In genomic region chr3:89535147-89535546, GRCm38 (mm10) we compare ENCODE assay signal across 20 mouse cellular contexts. TPM values are rescaled to one million over a fixed set of nuclear protein-coding genes. Genes with fewer than 3 reads are reported as not detected.
DNase-seq lines count a peak whose midpoint lies in the region; ATAC-seq and TF ChIP-seq lines count a peak whose summit lies in the region.
"Had no signal": no experiment of that assay in that cellular context is flagged by ENCODE, and none has a peak within 500 bp of the region (broad histone marks: within the 10 kb centered on the region; RNA-seq: fewer than 3 reads in every experiment).

No protein-coding gene starts in this region.

- TF ChIP-seq CTCF in MEL (IDR thresholded peaks at IDR 0.05 in 2 of 3, conservative IDR thresholded peaks at IDR 0.05 in 1 of 3; ENCODE audit: control insufficient read depth in 1 of 3, insufficient read depth in 1 of 3, low read depth in 2 of 3, low read length in 3 of 3, poor library complexity in 1 of 3, severe bottlenecking in 1 of 3): no peak
- TF ChIP-seq CTCF in forebrain, postnatal 0 days (IDR thresholded peaks at IDR 0.05; ENCODE audit: low read depth): no peak

- WGBS in forebrain, embryonic 14.5 days: 93% methylated on average over 2 of the region's 2 CpGs
- 90% methylated on average over 2 of the region's 2 CpGs for WGBS in forebrain, embryonic 12.5 days
- WGBS in hindbrain, embryonic 16.5 days: 88% methylated on average over 2 of the region's 2 CpGs
- WGBS in hindbrain, embryonic 10.5 days: 97% methylated on average over 2 of the region's 2 CpGs
- 69% methylated on average over 2 of the region's 2 CpGs for WGBS in forebrain, postnatal 0 days

- H3K9ac ChIP-seq in forebrain, embryonic 14.5 days (ENCODE audit: low read length): no peak overlapping the region
- no peak overlapping the region for H3K9ac ChIP-seq in forebrain, embryonic 12.5 days
- no peak overlapping the region for H3K9ac ChIP-seq in hindbrain, embryonic 16.5 days (ENCODE audit: low read depth, low read length)
- no peak overlapping the region for H3K9ac ChIP-seq in MEL (ENCODE audit: control insufficient read depth, low read depth, low read length, poor library complexity, severe bottlenecking)
- H3K9ac ChIP-seq in forebrain, postnatal 0 days: no peak overlapping the region
- H3K9ac ChIP-seq: liver, embryonic 14.5 days had no signal

- DNase-seq in forebrain, embryonic 14.5 days (ENCODE audit: low spot score): no peak
- DNase-seq in hindbrain, embryonic 10.5 days (ENCODE audit: low spot score): no peak
- no peak for DNase-seq in MEL (ENCODE audit: low read depth, low spot score)
- no peak for DNase-seq in forebrain, postnatal 0 days
- no peak for DNase-seq in ovary, postnatal 10 days (ENCODE audit: low spot score)
- DNase-seq: layer of hippocampus, postnatal 36 days; liver; lung, adult 2 months; thymus, postnatal 4 days had no signal

- no peak for TF ChIP-seq POLR2A in MEL (IDR thresholded peaks at IDR 0.05; ENCODE audit: control insufficient read depth in 1 of 2, insufficient read depth in 1 of 2, low read depth in 1 of 2, low read length in 2 of 2, poor library complexity in 1 of 2)

- no peaks in the 10 kb centered on the region for H3K27me3 ChIP-seq in forebrain, embryonic 14.5 days (replicated peaks; ENCODE audit: control insufficient read depth, insufficient read depth, low read length)
- no peaks in the 10 kb centered on the region for H3K27me3 ChIP-seq in forebrain, embryonic 12.5 days
- no peaks in the 10 kb centered on the region for H3K27me3 ChIP-seq in hindbrain, embryonic 16.5 days (replicated peaks; ENCODE audit: control insufficient read depth, insufficient read depth, low read length)
- no peaks in the 10 kb centered on the region for H3K27me3 ChIP-seq in hindbrain, embryonic 10.5 days (ENCODE audit: insufficient read depth, poor library complexity, severe bottlenecking)
- H3K27me3 ChIP-seq in MEL (ENCODE audit: control insufficient read depth in 1 of 2, insufficient read depth in 2 of 2, low read length in 2 of 2): peaks cover 2 to 3% of the 10 kb centered on the region in 2 experiments; a peak in 1 of 4 replicates
- no peaks in the 10 kb centered on the region for H3K27me3 ChIP-seq in forebrain, postnatal 0 days (ENCODE audit: insufficient read depth, low read length)

- H3K4me2 ChIP-seq in forebrain, embryonic 14.5 days (ENCODE audit: low read length): no peak overlapping the region
- no peak overlapping the region for H3K4me2 ChIP-seq in forebrain, embryonic 12.5 days
- H3K4me2 ChIP-seq in hindbrain, embryonic 16.5 days (ENCODE audit: low read length): no peak overlapping the region
- no peak overlapping the region for H3K4me2 ChIP-seq in forebrain, postnatal 0 days (ENCODE audit: low read depth)
- H3K4me2 ChIP-seq: midbrain, embryonic 11.5 days had no signal

- no peaks in the 10 kb centered on the region for H3K36me3 ChIP-seq in forebrain, embryonic 14.5 days (ENCODE audit: control insufficient read depth, insufficient read depth, low read length)
- H3K36me3 ChIP-seq in forebrain, embryonic 12.5 days (replicated peaks): no peaks in the 10 kb centered on the region
- H3K36me3 ChIP-seq in hindbrain, embryonic 16.5 days (ENCODE audit: control insufficient read depth, insufficient read depth, low read length): no peaks in the 10 kb centered on the region
- H3K36me3 ChIP-seq in hindbrain, embryonic 10.5 days: no peaks in the 10 kb centered on the region
- H3K36me3 ChIP-seq in MEL (ENCODE audit: control insufficient read depth in 1 of 2, insufficient read depth in 2 of 2, low read length in 2 of 2): peaks cover 0 to 10% of the 10 kb centered on the region in 2 experiments; a peak in 2 of 4 replicates
- no peaks in the 10 kb centered on the region for H3K36me3 ChIP-seq in forebrain, postnatal 0 days (ENCODE audit: insufficient read depth)
- H3K36me3 ChIP-seq: G1E; heart, embryonic 10.5 days had no signal

- H3K4me1 ChIP-seq in forebrain, embryonic 14.5 days (ENCODE audit: control insufficient read depth, insufficient read depth, low read length): peaks cover 19% of the 10 kb centered on the region; the same call in 1 of the 2 replicates
- peaks cover 11% of the 10 kb centered on the region for H3K4me1 ChIP-seq in forebrain, embryonic 12.5 days
- peaks cover 15% of the 10 kb centered on the region for H3K4me1 ChIP-seq in hindbrain, embryonic 16.5 days (ENCODE audit: control insufficient read depth, insufficient read depth, low read depth, low read length)
- peaks cover 2% of the 10 kb centered on the region; the same call in 1 of the 2 replicates for H3K4me1 ChIP-seq in hindbrain, embryonic 10.5 days (replicated peaks)
- peaks cover under 1 to 15% of the 10 kb centered on the region in 2 experiments; a peak in 3 of 4 replicates for H3K4me1 ChIP-seq in MEL (ENCODE audit: control insufficient read depth in 1 of 2, insufficient read depth in 2 of 2, low read length in 2 of 2)
- H3K4me1 ChIP-seq in forebrain, postnatal 0 days (ENCODE audit: insufficient read depth): peaks cover 7% of the 10 kb centered on the region

- no peak for TF ChIP-seq EP300 in MEL (IDR thresholded peaks at IDR 0.05; ENCODE audit: low read depth in 1 of 2, low read length in 2 of 2)

- no peak for TF ChIP-seq RAD21 in MEL (IDR thresholded peaks at IDR 0.05; ENCODE audit: low read depth, low read length)

- H3K9me3 ChIP-seq in forebrain, embryonic 14.5 days (replicated peaks; ENCODE audit: control insufficient read depth, low read length): no peaks in the 10 kb centered on the region
- no peaks in the 10 kb centered on the region for H3K9me3 ChIP-seq in forebrain, embryonic 12.5 days
- no peaks in the 10 kb centered on the region for H3K9me3 ChIP-seq in hindbrain, embryonic 16.5 days (ENCODE audit: control insufficient read depth, low read length)
- no peaks in the 10 kb centered on the region for H3K9me3 ChIP-seq in hindbrain, embryonic 10.5 days
- no peaks in the 10 kb centered on the region for H3K9me3 ChIP-seq in MEL (replicated peaks; ENCODE audit: insufficient read depth, low read length)
- no peaks in the 10 kb centered on the region for H3K9me3 ChIP-seq in forebrain, postnatal 0 days (ENCODE audit: low read length)
- H3K9me3 ChIP-seq: G1E; heart, embryonic 10.5 days had no signal

- H3K27ac ChIP-seq in forebrain, embryonic 14.5 days (ENCODE audit: low read depth, low read length): peak overlapping the region; percentile 68; the same call in 1 of the 2 replicates
- no peak overlapping the region; the same call in 1 of the 2 replicates for H3K27ac ChIP-seq in forebrain, embryonic 12.5 days
- H3K27ac ChIP-seq in hindbrain, embryonic 16.5 days (ENCODE audit: low read depth, low read length): peak overlapping the region; percentile 29; the same call in 1 of the 2 replicates
- no peak overlapping the region for H3K27ac ChIP-seq in hindbrain, embryonic 10.5 days
- H3K27ac ChIP-seq in MEL (ENCODE audit: control insufficient read depth, low read depth, low read length): no peak overlapping the region
- H3K27ac ChIP-seq in forebrain, postnatal 0 days (ENCODE audit: low read depth, low read length): peak overlapping the region; percentile 15; the same call in 1 of the 2 replicates
- H3K27ac ChIP-seq: heart, embryonic 10.5 days; kidney, postnatal 0 days; liver, embryonic 14.5 days had no signal

- H3K79me2 ChIP-seq in MEL (ENCODE audit: control insufficient read depth, insufficient read depth, low read length, poor library complexity): no peaks in the 10 kb centered on the region

- no peak overlapping the region for H3K4me3 ChIP-seq in forebrain, embryonic 14.5 days (ENCODE audit: low read depth, low read length)
- no peak overlapping the region for H3K4me3 ChIP-seq in forebrain, embryonic 12.5 days (replicated peaks)
- H3K4me3 ChIP-seq in hindbrain, embryonic 16.5 days (ENCODE audit: low read length): no peak overlapping the region
- no peak overlapping the region for H3K4me3 ChIP-seq in hindbrain, embryonic 10.5 days
- H3K4me3 ChIP-seq in MEL (ENCODE audit: control insufficient read depth in 1 of 2, insufficient read depth in 1 of 2, low read depth in 2 of 2, low read length in 2 of 2): no peak overlapping the region
- no peak overlapping the region for H3K4me3 ChIP-seq in forebrain, postnatal 0 days (ENCODE audit: low read depth, low read length)
- H3K4me3 ChIP-seq: erythroblast, embryonic 14.5 days; heart, embryonic 10.5 days had no signal

- ATAC-seq in forebrain, embryonic 14.5 days: no peak
- no peak for ATAC-seq in forebrain, embryonic 12.5 days (ENCODE audit: low FRiP score)
- no peak for ATAC-seq in hindbrain, embryonic 16.5 days
- ATAC-seq in forebrain, postnatal 0 days: no peak

TF ChIP-seq in MEL, 35 proteins besides CTCF, POLR2A, EP300 and RAD21:
- TF ChIP-seq ZC3H11A (IDR thresholded peaks at IDR 0.05; ENCODE audit: low read depth, low read length) (no peak), ZKSCAN1 (IDR thresholded peaks at IDR 0.05; ENCODE audit: low read depth, low read length) (peak; percentile 77)

RNA-seq across cellular contexts. Expression of gene Kcnn3, which starts 15.2 kb away (rescaled TPM):
- 4.8 and 6.1 TPM in 2 replicates for polyA plus RNA-seq in forebrain, embryonic 14.5 days (2014; fragmentation: Nextera tagmentation; extraction: Ambion mirVana)
- 2.0 and 2.3 TPM in 2 replicates for polyA plus RNA-seq in forebrain, embryonic 12.5 days (2016; fragmentation: Nextera tagmentation; extraction: Ambion mirVana)
- polyA plus RNA-seq in hindbrain, embryonic 16.5 days (2015; fragmentation: Nextera tagmentation; extraction: Ambion mirVana): 9.0 and 10.4 TPM in 2 replicates
- polyA plus RNA-seq in hindbrain, embryonic 10.5 days (2016; fragmentation: Nextera tagmentation; extraction: Ambion mirVana): 1.2 TPM in 2 replicates
- total RNA-seq in MEL (2012; rRNA removed): not detected in 2 replicates
- polyA plus RNA-seq in MEL (2012; ENCODE audit: insufficient read depth in 1 of 2, insufficient read length in 2 of 2, low read depth in 1 of 2, low replicate concordance in 2 of 2, missing spikeins in 1 of 2): under 1 TPM in 1 of 2 experiments, not detected in 1; 0.04 TPM
- 11.5 and 13.6 TPM in 2 replicates for total RNA-seq in forebrain, postnatal 0 days (2014; rRNA removed)
- 3.0 and 5.1 TPM in 2 replicates for polyA plus RNA-seq in forebrain, postnatal 0 days (2015; fragmentation: Nextera tagmentation; extraction: Ambion mirVana)
- total RNA-seq: granulocyte monocyte progenitor cell, adult 5-6 weeks; megakaryocyte progenitor cell, adult 5-6 weeks; monocyte, adult 5-6 weeks had no signal
- polyA plus RNA-seq: G1E had no signal

Comparison
In these comparisons a context has a peak if more than half of its experiments do, and no peak if none do; other contexts are left out.
1. H3K27ac ChIP-seq: peak in forebrain, embryonic 14.5 days (single experiment), hindbrain, embryonic 16.5 days (single experiment) and forebrain, postnatal 0 days (single experiment); none in forebrain, embryonic 12.5 days (single experiment), hindbrain, embryonic 10.5 days (single experiment) and MEL (single experiment).